Mouse (Mus musculus): ENCODE measurements around the gene Usp54.

The Usp54 gene

DNA sequence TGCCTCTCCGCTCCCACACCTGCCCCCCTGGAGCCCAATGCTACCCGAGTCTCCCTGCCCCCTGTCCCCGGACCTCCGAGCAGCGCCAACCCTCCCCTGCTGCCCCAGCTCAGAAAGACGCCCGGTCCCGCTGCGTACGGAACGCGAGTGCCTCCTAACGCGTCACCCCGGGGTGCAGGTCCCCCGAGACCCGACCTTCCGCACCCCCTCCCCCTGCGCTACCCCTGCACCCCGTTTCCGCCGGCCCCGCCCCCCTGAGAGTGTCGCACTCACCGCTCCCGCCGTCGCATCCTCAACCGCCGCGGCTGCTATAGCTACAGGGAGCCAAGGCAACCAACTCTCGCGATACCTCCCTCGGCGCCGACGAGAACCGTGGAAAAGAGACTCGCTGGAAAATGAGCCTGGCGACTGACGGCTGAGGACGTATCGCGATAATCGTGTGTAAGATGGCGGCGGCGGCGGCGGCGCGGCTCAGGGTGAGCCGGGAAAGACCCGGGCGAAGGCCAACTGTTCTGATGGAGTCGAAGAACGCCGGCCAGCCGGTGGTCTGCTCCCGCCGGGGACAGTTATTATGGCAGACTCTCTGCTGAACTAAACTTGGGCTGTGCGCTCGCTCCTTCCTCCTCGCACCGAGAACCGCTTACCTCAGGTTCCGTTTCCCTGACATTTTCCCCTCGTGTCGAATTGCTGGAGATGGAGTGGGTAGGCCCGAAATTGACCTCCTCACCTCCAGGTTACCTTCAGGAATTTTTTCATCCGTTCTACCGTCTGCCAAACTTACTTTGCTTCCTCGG is at the start of gene Usp54:
Gene Usp54, minus strand, starts transcription at position 420 of the 794 bp plus-strand sequence.
- DNase-seq (ENCODE audit: low spot score in 2 of 2), result peak; percentile 98 to 99

DNA sequence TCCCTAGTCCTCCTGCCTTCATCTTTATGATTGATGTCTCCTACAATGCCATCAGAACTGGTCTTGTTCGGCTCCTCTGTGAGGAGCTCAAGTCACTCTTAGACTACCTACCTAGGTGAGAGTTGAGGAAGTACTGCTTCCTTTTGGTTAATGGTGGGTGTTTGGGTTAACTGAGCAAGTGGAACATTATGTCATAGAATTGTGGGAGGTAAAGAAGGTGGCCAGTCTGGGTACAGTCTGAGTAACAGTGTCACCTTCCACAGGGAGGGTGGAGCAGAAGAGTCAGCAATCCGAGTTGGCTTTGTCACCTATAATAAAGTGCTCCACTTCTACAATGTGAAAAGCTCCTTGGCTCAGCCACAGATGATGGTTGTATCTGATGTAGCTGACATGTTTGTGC is 48.1 kb upstream of the Usp54 start:
- DNase-seq (ENCODE audit: low spot score in 2 of 2), result no peak

DNA sequence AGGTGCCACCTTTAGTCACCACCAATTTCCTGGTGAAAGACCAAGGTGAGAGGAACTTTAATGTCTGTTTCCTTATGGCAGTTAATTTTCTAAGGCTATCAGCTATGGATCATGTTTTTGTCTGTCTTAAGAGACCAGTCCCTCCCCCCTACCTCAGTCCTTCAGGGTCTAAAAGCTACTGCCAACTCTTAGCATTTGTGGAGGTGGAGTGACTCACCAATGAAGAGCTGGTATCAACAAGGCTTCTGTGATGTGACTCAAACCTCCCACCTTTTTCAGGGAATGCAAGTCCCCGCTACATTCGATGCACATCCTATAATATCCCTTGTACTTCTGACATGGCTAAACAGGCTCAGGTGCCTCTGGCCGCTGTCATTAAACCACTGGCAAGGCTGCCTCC is 45.7 kb upstream of the Usp54 start:
- DNase-seq (ENCODE audit: low spot score in 2 of 2), result no peak

DNA sequence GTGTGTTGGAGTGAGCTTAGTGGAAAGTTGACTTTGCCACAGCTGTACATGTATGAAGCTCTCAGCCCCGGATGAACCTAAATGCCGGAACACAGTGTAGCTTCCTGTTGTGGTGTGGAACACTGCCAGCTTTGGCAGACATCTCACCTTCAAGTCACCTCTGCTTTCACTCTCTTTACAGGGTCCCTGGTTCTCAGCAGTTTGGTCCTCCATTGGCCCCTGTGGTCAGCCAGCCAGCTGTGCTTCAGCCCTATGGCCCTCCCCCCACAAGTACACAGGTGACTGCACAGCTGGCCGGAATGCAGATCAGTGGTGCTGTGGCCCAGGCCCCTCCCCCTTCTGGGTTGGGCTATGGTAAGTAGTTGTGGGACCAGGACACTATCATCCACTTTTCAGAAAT is 41.6 kb upstream of the Usp54 start:
- no peak for DNase-seq (ENCODE audit: low spot score in 2 of 2)

DNA sequence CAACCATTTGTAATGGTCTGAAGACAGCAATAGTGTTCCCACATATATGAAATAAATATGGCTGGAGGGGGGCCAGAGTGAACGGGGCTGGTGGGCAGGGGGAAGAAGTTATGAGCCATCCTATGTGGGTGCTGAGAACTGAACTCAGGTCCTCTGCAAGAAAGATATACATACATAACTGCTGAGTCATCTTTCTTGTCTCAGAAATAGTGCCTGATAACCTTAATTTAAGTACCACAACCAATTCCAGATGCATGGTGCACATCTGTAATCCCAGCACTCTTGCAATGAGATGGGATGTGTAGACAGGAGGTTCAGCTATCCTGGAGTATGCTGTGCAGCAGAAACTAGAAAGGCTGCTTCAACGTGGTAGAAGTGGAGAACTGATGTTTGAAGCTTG is 40.9 kb upstream of the Usp54 start:
- DNase-seq (ENCODE audit: low spot score in 2 of 2), result no peak

DNA sequence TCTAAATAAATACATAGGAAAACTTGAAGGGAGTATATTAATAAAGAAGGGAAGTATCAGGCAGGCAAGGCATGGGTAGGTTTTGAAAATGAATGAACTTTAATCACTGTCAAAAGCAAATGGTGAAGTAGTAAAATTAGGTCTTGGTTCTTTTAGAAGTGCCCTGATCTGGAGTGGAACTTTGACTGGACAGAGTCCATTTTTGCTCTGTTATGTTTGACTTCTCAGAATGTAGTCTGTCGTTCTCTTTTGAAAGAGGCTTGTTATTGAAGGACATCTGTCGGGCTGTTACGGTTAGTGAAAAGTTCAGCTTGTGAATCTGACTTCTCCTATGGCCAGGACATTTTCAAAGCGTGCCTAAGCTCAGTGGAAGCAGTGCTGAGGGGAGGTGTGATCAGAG is 37.0 kb upstream of the Usp54 start:
- DNase-seq (ENCODE audit: low spot score in 2 of 2), result no peak

DNA sequence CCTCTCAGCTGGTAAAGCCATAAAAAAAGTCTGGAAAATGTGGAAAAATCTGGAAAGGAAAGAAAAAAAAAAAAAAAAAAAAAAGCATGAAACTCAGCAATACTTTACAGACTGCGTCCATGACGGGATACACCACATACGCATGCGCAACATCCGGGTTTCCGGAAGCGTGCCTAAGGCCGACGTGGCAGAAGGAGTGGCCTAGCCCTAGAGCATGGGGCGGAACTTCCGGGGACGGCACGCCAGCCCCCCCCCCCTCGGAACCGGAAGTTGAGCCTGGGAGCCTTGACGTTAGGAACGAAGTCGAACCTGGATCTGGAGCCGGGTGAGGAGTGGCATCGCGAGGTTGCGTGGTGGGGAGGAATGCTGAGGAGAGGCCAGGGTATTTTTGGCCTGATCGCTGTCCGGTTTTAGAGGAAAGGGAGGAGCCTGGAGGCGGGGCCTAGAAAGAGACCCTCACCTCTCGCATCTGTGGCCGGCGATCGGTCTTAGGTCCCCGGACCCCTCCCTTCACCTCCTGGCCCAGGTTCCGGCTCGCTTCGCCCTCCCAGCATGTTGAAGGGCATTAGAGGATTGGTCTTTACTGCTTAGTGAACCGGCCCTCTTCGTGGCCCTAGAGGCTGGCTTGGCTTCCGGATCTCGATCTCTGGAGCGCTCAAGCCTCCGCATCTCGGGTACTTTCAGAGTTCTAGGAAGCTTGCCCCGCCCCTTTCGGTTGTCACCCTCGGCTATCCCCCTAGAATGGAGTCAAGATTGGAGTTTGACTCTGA is 33.4 kb upstream of the Usp54 start, which contains the start of gene Sec24c:
Gene Sec24c, plus strand, starts transcription at position 245 of the 770 bp plus-strand sequence.
- DNase-seq (ENCODE audit: low spot score in 2 of 2), result peak; percentile 98 to 99

DNA sequence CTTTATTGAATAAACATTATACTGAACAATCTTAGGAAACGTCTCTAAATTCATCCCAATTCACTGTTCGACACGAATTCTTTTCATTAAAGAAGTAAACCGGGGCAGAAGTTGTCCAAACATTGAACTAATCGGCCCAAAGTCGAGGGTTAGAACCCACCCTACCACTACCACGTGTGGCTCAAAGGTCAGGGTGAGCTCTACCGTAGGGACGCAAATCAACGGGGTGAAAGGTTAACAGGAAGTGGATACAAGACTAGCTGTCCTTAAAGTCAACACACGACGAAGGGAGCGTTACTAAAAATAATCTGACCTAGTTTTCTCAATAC is 32.8 kb upstream of the Usp54 start:
- DNase-seq (ENCODE audit: low spot score in 2 of 2), result peak in 1 of 2 experiments; percentile 19

DNA sequence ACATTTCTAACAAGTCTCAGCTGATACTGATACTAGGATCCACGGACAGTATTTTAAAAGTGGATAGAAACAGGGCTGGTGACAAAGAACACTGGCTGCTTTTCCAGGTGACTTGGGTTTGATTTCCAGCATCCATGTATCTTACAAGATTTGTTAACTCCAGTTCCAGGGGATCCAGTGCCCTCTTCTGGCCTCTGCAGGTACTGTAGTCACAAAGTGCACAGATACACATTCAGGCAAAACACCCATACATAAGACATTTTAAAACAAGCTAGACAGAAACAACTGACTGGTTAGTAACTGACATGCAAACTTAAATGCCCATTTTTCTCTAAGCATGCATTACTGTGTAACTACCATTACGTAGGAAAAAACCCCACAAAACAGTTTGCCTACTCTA is 32.1 kb upstream of the Usp54 start:
- DNase-seq (ENCODE audit: low spot score in 2 of 2), result peak; percentile 50 to 72

DNA sequence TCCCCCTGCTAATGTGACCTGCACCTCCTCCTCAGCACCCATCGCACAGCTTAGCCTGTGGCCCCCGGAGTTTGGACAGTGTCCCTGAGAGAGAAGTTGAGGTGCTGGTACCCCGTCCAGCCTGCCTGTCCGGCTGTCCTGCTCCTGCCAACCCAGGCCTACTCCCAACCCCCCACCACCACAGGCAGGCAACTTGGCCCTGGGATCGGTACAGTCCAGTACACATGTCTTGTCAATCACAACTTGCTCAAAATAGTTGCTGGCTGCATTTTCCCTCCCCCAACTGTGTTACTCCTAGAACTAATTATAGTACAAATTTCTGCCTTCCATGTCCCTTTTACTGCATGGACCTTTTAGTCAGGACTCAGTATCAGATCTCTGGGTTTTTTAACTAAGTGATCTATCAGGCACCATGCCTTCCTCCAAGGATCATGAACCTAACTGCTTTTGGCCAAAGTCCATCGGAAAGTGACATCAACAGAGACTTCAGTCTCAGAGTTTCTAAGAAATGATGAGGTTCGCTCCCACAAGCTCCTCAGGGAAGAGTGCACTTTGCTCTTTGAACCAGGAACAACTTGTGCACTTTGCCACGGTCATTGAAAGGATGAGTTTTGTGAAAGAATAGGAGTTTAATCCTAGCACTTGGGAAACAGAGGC is 27.4 kb upstream of the Usp54 start, which contains the start of gene Synpo2l:
Gene Synpo2l, minus strand, starts transcription at position 201 of the 657 bp plus-strand sequence.
- DNase-seq (ENCODE audit: low spot score in 2 of 2), result no peak

DNA sequence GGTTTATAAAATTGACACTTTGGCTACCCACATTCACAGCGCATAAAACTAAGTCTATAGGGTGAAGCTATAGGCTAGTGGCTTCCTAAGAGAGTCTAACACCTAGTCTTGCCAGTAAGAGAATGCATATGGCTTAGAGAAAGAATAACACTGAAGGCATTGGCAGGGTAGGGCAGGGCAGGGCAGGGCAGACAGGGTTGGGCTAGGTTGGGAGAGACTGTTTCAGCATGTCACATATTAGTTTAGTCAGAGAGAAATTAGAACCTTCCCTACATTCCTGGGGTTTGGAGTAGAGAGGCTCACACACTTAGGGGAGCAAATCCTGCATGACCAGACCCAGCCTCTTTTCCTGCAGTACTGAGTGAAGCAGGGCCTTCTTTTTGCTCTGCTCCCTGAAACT is 26.6 kb upstream of the Usp54 start:
- DNase-seq (ENCODE audit: low spot score in 2 of 2), result no peak

DNA sequence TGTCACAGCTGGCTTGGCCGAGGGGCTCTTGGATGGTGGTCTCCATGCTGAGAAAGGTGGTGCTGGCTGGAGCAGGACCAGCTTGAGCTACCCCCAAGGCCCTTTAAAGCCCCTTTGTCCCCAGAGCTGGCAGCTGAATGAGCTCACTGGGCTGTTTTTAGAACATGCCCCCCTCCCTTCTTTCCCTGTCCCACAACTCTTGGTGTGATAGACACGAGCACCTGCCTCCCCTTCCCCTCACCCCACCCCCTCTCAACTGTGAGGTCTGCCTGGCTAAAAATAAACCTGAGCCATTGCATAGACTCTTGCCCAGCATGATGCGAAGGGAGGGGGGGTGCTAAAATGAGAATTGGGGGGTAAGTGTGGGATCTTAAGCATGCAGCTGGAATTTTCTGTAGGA is 23.6 kb upstream of the Usp54 start:
- DNase-seq (ENCODE audit: low spot score in 2 of 2), result no peak

DNA sequence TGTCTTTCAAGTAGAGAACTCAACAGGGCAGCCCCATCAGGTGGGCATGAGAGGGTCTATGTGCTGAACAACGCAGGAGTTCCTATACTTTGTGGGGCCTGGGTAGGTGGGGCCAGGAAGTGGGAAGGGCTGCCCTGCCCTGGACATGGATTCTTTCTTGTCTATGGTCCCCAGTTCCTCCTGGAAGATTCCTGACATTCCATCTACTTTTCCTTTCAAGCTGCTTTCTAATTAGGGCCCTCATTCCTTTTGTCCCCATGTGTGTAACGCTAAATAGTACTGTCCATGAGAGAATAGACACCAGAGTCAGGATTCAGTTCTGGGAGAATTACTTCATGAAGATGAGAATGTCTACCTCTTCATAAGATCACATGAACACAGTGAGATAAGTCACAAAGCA is 22.7 kb upstream of the Usp54 start:
- no peak for DNase-seq (ENCODE audit: low spot score in 2 of 2)

DNA sequence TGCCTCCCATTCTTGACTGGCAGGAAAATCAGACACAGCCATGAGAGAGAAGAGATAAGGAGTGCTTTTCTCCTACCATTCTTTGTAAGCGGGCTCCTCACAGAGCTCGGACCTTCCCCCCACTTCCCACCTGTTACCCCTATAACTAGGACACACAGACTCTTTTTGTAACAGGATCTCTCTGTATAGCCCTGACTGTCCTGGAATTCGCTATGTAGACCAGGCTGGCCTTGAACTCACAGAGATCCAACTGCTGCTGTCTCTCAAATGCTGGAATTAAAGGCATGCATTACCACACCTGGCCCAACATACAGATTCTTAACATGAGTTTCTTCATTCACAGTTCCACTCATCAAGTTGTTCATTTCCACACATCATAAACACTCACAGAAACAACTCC is 21.9 kb upstream of the Usp54 start:
- DNase-seq (ENCODE audit: low spot score in 2 of 2), result no peak

DNA sequence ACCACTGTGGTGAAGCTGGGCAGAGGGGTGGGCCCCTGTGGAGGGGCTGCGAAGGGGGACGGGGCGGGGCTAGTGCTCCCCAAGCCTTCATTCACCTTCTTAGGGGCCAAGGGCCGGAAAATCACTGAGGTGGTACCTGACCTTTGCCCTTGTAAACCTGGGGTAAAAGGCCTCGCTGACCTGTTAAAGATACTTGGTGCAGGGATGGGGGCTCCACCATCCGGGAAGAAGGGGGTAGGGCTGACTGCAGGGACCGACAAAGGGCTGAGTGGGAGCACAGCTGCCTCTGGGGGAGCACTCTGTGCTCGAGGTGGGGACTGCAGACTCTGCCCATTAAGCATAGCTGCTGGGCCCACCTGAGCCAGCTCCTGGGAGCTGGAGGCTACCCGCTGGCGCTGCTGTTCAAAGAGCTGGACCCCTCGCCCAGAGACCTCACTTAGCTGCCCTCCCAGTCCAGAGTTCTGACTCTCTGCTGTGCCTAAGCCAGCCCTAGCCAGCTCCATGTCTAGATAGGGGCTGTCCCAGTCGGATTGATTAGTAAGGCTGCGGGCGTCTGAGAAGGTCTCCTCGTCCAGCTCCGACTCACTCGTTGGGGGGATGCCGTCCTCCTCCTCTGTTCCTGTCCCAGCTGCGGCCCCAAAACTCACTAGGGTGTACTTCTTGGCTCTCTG is 20.9 kb upstream of the Usp54 start:
- DNase-seq (ENCODE audit: low spot score in 2 of 2), result peak in 1 of 2 experiments; percentile 65

DNA sequence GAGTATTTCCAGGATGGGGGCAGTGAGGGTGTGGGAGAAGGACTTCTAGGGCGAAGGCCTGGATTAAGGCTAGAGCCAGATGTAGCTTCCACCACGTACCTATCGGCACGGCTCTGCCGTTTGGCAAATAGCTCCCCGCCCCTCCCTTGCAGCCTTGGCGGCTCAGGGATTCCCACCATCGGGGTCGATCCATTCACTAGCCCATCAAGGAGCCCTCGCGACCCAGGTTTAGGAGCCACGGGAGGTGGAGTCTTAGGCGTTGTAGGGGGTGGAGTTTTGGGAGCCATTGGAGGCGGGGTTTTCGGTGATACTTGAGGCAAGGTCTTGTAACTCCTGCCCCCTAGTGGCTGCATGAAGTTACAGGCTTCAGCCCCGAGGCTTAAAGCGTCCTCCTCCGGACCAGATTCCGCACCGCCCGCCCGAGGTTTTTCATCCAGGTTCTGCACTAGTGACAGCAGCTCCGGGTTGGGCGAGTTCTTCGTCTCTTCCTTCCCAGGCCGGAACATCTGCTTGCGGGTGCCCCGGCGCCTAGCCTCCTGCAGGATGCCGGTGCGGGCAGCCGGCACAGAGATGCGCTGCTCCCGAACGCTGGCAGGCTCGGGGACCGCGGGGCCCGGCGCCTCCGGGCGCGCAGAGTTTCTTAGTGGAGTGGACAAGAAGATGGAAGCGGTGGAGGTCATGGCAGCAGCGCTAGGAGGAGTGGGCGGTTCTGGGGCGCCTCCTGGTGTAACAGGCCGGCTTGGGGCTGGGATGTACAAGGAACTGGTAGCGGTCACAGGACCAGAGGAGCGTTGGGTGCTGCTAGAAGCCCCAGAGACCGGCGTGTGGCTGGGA is 20.2 kb upstream of the Usp54 start:
- peak; percentile 91 to 95 for DNase-seq (ENCODE audit: low spot score in 2 of 2)

DNA sequence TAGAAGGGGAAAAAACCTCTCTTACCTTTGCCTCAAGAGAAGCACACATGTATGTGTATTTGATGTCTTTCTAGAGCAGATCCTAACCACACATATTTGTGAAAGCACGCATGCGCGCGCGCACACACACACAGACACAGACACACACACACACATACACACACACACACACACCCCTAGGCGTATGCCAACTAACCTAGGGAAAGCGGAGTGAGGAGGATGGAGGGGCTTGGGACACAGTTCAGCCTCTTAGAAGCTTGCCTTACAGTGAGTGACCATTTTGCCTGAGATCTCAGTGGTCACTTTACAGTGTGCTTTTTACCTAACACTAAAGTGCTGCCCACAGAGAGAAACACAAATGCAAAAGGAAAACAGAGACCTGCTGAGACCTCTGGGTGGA is 18.8 kb upstream of the Usp54 start:
- no peak for DNase-seq (ENCODE audit: low spot score in 2 of 2)

DNA sequence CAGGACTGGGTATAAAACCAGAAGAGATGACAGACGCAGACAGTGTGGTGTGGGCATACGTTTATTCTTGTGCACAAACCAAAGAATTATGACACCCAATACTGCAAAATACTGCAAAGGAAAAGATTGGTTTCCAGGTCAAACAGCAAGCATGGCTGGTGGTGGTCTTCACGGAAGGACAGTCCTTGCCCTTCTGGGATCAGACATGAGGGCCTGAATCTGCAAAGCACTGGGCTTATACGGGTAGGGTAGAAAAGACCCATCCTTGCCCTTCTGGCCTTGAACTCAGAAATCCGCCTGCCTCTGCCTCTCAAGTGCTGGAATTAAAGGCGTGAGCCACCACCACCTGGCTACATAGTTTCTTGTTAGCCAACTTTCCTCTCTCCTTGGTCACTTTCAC is 18.0 kb upstream of the Usp54 start:
- DNase-seq (ENCODE audit: low spot score in 2 of 2), result no peak

DNA sequence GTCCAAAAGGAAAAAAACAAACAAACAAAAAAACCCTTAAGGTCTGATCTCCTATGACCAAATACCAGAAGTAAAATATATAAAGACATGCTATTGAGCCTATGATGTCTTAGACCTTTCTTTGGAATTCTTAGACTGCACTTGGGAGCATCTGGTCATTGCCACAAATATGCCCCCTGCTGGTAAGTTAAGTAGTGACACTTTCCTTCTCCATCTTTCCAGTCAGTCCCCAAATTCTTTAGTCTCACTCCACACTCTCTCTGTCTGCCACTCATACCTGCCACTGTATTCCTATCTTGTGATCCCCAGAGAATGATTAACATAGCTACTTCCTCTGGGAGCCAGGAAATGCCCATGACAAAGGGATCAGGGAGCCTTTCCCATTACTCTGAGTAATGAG is 17.5 kb upstream of the Usp54 start:
- no peak for DNase-seq (ENCODE audit: low spot score in 2 of 2)

DNA sequence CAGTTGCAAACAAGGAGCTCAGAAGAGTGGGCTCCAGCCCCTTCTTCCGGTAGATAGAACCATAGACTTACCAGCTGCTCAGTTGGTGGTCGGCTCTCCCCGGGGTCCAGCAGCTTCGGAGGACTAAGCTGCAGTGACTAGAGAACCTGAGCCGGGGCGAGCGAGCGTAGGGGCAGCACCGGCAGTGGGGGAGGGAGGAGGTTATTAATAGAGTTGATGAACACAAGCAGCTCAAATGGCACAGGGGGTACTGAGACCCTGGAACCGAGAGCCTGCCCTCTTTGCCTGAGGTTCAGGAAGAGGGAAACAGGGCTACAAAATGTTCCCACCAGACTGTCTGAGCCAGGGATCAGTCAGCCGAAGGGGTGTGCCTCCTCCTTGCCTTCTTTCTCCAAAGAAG is 15.5 kb upstream of the Usp54 start, which contains the start of gene Myoz1:
Gene Myoz1, minus strand, starts transcription at position 180 of the 400 bp plus-strand sequence.
- DNase-seq (ENCODE audit: low spot score in 2 of 2), result no peak

DNA sequence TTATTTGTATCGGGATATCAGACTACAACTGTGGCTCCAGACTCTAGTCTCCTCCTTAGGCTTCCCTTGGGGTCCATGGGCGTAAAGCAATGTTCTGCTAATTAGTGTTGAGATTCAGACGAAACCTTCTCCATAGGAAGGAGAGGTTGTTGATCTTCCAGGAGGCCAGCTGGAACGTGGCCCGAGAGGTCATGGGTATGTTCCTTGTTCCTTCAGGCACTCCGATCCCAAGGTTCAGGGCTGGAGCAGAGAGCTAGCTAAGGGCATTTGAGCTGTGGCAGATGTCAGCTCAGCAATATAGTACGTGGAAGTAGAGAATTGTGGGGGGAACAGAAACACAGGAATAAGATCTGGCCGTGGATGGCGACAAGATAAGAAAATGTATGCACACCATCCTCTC is 14.9 kb upstream of the Usp54 start:
- DNase-seq (ENCODE audit: low spot score in 2 of 2), result no peak

All from spleen, postnatal 4 days (tissue).